Mouse (Mus musculus): ENCODE data around the gene Nt5c.

- TF ChIP-seq TAL1 (IDR thresholded peaks at IDR 0.05; ENCODE audit: low read length) (no peak), GATA1 (IDR thresholded peaks at IDR 0.05; ENCODE audit: low read length) (no peak)
Measured at GRCm38 (mm10) chr11:115513271-115514237, 21.9 kb upstream of the Nt5c start.

All from erythroblast, embryonic 14.5 days (primary cell).